Mouse (Mus musculus) embryonic fibroblast, embryonic 13.5 days (primary cell): ENCODE results near the gene Lmtk3. TPM values are rescaled to one million over a fixed set of nuclear protein-coding genes. Genes with fewer than 3 reads are reported as not detected.

Experiments used
- H3K27ac ChIP-seq: 2 replicates; pipeline ENCODE4 v1.5.1; 2012; ENCODE audit warnings: low read length, control low read depth, inconsistent platforms; ENCODE audit not compliant: insufficient read depth
- H3K4me1 ChIP-seq: 2 replicates; pipeline ENCODE4 v1.6.1; 2011; ENCODE audit warnings: low read length; ENCODE audit not compliant: control insufficient read depth, insufficient read depth
- H3K4me3 ChIP-seq: 2 replicates; pipeline ENCODE4 v1.5.1; 2011; ENCODE audit warnings: mild to moderate bottlenecking, control low read depth, low read length; ENCODE audit not compliant: insufficient read depth
- CTCF ChIP-seq: IDR thresholded peaks from 2 replicates; pipeline ENCODE4 v1.5.1; 2011; ENCODE audit warnings: mild to moderate bottlenecking, control low read depth, low read length, moderate library complexity, borderline replicate concordance; ENCODE audit not compliant: insufficient read depth
- POLR2A ChIP-seq: IDR thresholded peaks from 2 replicates; pipeline ENCODE4 v1.6.1; 2011; ENCODE audit warnings: low read depth, mild to moderate bottlenecking, control low read depth, low read length, moderate library complexity
- polyA plus RNA-seq: library from polyadenylated mRNA; stranded (reverse); fragments of >200 nt; gene quantifications from 2 replicates; pipeline ENCODE4 v1.2.4, GENCODE M21; 2011; ENCODE audit warnings: low read depth; ENCODE audit not compliant: missing spikeins, insufficient read length

The Lmtk3 gene
- polyA plus RNA-seq, 1 experiment: 5.5 TPM

DNA sequence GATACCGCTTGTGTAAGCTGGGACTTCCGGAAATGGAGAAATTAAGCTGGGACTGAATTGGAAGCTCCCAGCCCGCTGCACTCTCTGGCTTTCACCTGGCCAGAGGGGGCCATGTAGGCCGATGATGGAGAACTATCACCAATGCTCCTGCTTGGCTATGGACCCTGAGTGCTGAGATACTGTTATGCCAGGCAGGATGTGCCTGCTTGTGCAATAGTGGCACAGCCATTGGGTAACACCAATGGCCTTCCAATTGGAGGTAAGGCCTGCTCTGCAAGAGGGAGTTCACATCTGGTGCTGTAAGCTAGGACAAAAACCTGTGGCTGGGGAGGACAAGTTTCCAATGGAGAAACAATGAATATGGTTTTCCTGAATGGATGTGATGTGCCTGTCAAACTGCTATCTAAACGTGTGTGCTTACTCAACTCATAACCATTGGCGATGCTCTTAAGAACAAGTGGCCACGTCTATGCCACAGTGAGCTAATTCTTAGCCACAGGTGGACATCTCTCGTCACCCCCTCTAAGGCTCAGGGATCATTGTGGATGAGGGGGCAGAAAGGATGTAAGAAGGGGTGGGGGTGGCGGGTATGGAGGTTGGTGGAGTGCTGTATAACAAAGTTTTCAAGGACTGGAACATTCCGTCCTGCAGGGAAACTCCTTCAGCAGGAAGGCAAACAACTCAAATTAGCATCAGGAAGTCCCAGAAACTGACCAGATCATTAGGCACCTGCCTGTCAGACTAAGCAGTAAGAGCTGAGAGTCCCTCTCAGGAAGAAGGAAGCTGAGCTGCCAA, 59.6 kb downstream of the Lmtk3 start:
- TF ChIP-seq POLR2A: no peak
- no peak for TF ChIP-seq CTCF
- no peaks in the 10 kb centered on the region for H3K4me1 ChIP-seq
- H3K4me3 ChIP-seq: no peak overlapping the region
- H3K27ac ChIP-seq: no peak overlapping the region

DNA sequence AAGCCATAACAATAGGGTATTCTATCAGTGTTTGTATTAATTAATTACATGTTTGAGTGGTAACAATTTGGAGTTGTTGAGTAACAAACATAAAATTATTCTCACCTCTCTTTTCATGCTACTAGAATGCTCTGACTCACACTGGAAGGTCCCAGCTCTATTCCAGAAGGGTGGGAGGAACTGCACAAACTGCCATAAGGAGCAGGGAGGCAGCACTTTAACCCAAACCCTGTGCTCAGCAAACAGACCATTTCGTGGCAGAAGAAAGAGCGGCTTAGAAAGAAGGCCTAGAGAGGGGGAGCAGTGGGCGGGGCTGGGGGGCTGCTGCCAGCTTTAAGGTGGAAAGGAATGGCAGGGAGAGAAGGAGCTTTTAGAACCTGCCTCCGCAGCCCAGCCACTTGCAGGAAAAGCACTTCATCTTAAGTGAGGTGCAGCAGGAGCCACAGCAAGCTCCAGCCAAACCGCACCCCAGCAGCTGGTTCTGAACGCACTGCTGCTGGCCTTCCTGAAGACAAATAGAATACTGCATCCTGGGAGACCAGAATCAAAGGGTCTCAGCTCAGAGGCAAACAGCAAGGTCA, 65.0 kb downstream of the Lmtk3 start:
- H3K27ac ChIP-seq: no peak overlapping the region
- TF ChIP-seq POLR2A (no peak), CTCF (no peak)

DNA sequence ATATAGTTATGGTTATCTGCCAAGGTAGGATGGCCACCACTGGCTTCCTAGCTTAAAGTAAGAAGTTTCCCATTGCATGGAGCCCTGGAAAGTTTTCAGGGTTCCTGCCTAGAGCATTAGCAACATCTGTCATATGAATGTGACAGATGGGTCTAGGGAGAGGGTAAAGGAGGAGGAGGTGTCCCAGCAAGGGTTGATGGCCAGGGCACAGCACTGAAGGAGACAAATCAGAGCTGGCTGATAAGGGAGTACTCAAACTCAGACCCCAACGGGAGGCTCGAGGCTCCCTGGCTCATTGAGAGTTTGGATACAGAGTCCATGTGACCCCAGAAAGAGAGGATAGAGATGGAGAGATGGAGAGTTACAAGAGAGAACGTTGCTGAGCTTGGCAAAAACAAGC, 67.1 kb downstream of the Lmtk3 start:
- TF ChIP-seq POLR2A (no peak), CTCF (no peak)
- Histone ChIP-seq H3K4me1 (no peaks in the 10 kb centered on the region), H3K4me3 (no peak overlapping the region)

More for the DNA sequence above, 65.0 kb downstream of the Lmtk3 start:
- Histone ChIP-seq H3K4me3 (no peak overlapping the region), H3K4me1 (no peaks in the 10 kb centered on the region)

DNA sequence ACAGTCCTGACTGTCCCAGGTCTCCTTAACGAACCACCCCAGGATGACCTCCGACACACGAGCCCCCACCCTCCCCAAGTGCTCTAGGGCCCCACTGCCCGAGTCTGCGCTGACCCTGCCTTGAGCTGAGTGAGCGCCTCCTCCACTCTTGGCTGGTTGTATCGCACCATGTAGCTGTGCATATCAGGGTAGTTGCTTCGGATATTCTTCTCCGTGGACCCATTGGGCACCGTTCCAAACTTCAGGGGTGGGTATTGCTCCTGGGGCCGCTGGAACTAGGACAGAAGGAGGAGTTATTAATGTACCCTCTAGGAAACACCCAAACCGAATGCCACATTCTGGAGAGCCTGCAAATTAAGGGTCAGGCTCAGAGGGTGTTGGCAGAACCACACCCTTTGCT, 69.6 kb downstream of the Lmtk3 start:
- Histone ChIP-seq H3K4me3 (no peak overlapping the region), H3K4me1 (no peaks in the 10 kb centered on the region), H3K27ac (no peak overlapping the region)
- TF ChIP-seq POLR2A: no peak
- TF ChIP-seq CTCF: no peak

More for the DNA sequence above, 67.1 kb downstream of the Lmtk3 start:
- no peak overlapping the region for H3K27ac ChIP-seq

Other genes starting within 250 kb of the Lmtk3 start
- not detected in 2 replicates for gene Hsd17b14, start 228.8 kb upstream of the Lmtk3 start, polyA plus RNA-seq
- 25.7 and 30.6 TPM in 2 replicates for gene Bcat2, start 213.6 kb upstream of the Lmtk3 start, polyA plus RNA-seq
- gene Fgf21, start 168.2 kb upstream of the Lmtk3 start, polyA plus RNA-seq: 1.4 and 5.2 TPM in 2 replicates
- not detected in 2 replicates for gene Fut1, start 166.4 kb upstream of the Lmtk3 start, polyA plus RNA-seq
- gene Izumo1, start 161.9 kb upstream of the Lmtk3 start, polyA plus RNA-seq: not detected in 2 replicates
- gene Rasip1, start 156.2 kb upstream of the Lmtk3 start, polyA plus RNA-seq: 0.15 and 0.37 TPM in 2 replicates
- gene Mamstr, start 143.8 kb upstream of the Lmtk3 start, polyA plus RNA-seq: 0.70 and 1.8 TPM in 2 replicates
- gene Fut2, start 117.3 kb upstream of the Lmtk3 start, polyA plus RNA-seq: not detected in 2 replicates
- 0.58 TPM in 1 of 2 replicates, not detected in the other for gene Ntn5, start 99.7 kb upstream of the Lmtk3 start, polyA plus RNA-seq
- 0.21 TPM in 1 of 2 replicates, not detected in the other for gene Sec1, start 89.3 kb upstream of the Lmtk3 start, polyA plus RNA-seq
- gene Car11, start 83.9 kb upstream of the Lmtk3 start, polyA plus RNA-seq: 6.6 and 6.8 TPM in 2 replicates
- gene Dbp, start 78.7 kb upstream of the Lmtk3 start, polyA plus RNA-seq: 15.9 and 17.0 TPM in 2 replicates
- 1,118 and 1,143 TPM in 2 replicates for gene Rpl18, start 68.3 kb upstream of the Lmtk3 start, polyA plus RNA-seq
- gene Sphk2, start 65.7 kb upstream of the Lmtk3 start, polyA plus RNA-seq: 19.0 and 19.1 TPM in 2 replicates
- not detected in 2 replicates for gene Fam83e, start 62.5 kb upstream of the Lmtk3 start, polyA plus RNA-seq
- not detected in 2 replicates for gene Spaca4, start 57.9 kb upstream of the Lmtk3 start, polyA plus RNA-seq
- 0.44 TPM in 1 of 2 replicates, not detected in the other for gene Sult2b1, start 931 bp downstream of the Lmtk3 start, polyA plus RNA-seq
- gene Cyth2, start 30.8 kb downstream of the Lmtk3 start, polyA plus RNA-seq: 63.7 and 69.6 TPM in 2 replicates
- gene Kcnj14, start 41.0 kb downstream of the Lmtk3 start, polyA plus RNA-seq: not detected in 2 replicates
- gene Grwd1, start 47.2 kb downstream of the Lmtk3 start, polyA plus RNA-seq: 13.5 and 17.6 TPM in 2 replicates
- 283 and 303 TPM in 2 replicates for gene Kdelr1, start 89.0 kb downstream of the Lmtk3 start, polyA plus RNA-seq
- gene Grin2d, start 94.6 kb downstream of the Lmtk3 start, polyA plus RNA-seq: 1.8 and 2.1 TPM in 2 replicates
- gene Syngr4, start 113.0 kb downstream of the Lmtk3 start, polyA plus RNA-seq: not detected in 2 replicates
- 18.0 and 21.2 TPM in 2 replicates for gene Tmem143, start 113.2 kb downstream of the Lmtk3 start, polyA plus RNA-seq
- 373 and 394 TPM in 2 replicates for gene Emp3, start 137.7 kb downstream of the Lmtk3 start, polyA plus RNA-seq
- gene Ccdc114, start 140.3 kb downstream of the Lmtk3 start, polyA plus RNA-seq: 0.73 and 1.1 TPM in 2 replicates
- gene Abcc6, start 246.6 kb downstream of the Lmtk3 start, polyA plus RNA-seq: 0.14 TPM in 1 of 2 replicates, not detected in the other
- gene Nomo1, start 250.0 kb downstream of the Lmtk3 start, polyA plus RNA-seq: 52.2 and 80.0 TPM in 2 replicates